Mouse (Mus musculus): Measurements from ENCODE around the gene Scamp4. TPM values are rescaled to one million over a fixed set of nuclear protein-coding genes. Genes with fewer than 3 reads are reported as not detected.

Gene Scamp4
- polyA plus RNA-seq, 1 experiment from 2014 or later = 41.9 TPM

DNA sequence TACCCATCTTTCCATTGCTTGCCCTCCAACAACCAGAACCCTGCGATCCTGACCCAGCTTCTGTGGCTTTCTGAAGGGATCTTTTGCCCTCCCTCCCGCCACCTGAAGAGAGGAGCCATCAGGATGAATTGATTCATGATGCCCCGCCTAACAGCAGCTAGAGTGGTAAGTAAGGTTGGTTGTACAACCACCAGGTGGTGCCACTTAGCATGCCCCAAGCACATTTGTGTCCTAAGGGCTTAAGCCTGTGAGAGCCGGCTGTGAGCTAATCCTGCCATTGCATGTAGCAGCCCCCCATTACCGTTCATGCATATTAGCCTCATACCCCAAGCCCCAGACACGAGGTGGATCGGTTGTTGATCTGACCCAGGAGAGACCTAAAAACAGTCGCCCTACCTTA lies 23.8 kb upstream of the Scamp4 start:
- Histone ChIP-seq H3K36me3 (replicated peaks) (peaks cover 32% of the 10 kb centered on the region), H3K27me3 (no peaks in the 10 kb centered on the region), H3K9ac (peak overlapping the region; percentile 94), H3K4me1 (replicated peaks) (peaks cover 64% of the 10 kb centered on the region), H3K4me2 (peak overlapping the region; percentile 99), H3K27ac (replicated peaks) (peak overlapping the region; percentile 97), H3K9me3 (replicated peaks) (no peaks in the 10 kb centered on the region), H3K4me3 (replicated peaks) (peak overlapping the region; percentile 93)
- WGBS (ENCODE audit: insufficient replicate concordance) = 7% methylated on average over 8 of the region's 8 CpGs
- ATAC-seq (ENCODE audit: insufficient read depth) = peak; percentile 30

DNA sequence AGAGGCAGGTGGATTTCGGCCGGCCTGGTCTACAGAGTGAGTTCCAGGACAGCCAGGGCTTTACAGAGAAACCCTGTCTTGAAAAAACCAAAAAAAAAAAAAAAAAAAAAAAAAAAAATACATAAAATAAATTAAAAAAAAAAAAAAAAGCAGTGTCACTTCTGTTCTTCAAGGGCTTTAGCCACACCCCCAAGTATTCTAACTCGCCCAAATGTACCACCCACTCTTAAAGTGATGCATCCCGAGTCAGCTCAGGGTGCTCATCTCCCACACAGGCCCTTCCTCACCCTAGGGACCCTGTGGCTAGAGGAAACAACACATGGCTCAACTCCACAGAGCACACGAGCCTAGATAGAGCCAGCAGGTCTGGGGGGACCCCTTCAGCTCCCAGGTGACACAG lies 19.6 kb upstream of the Scamp4 start:
- WGBS (ENCODE audit: insufficient replicate concordance) = 72% methylated on average over 5 of the region's 5 CpGs
- H3K4me1 ChIP-seq (replicated peaks) = peaks cover 69% of the 10 kb centered on the region
- ATAC-seq (ENCODE audit: insufficient read depth) = no peak

DNA sequence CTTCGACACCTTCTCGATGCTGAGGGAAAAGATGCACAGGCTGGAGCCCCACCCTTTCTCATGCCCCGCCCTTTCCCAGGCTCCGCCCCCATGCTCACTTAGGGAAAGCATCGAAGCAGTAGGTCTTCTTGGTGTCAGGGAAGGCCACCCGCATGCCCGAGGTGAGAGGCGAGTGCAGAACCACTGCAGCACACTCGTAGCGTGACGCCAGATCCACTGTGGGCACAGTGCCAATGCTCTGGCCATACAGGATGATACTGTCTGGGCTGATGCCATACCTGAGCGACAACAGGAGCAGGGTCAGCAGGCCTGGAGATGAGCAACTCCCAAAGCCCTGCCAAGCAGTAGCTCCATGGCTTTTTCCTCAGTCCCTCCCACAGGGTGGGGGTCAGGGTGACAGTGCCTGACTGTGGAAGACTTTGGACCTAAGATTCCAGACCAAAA lies 18.6 kb upstream of the Scamp4 start:
- H3K27me3 ChIP-seq = no peaks in the 10 kb centered on the region
- 62% methylated on average over 12 of the region's 12 CpGs for whole genome bisulfite sequencing (ENCODE audit: insufficient replicate concordance)
- no peak overlapping the region for H3K4me2 ChIP-seq
- H3K27ac ChIP-seq (replicated peaks) = no peak overlapping the region; the same call in 1 of the 2 replicates
- H3K4me3 ChIP-seq (replicated peaks) = no peak overlapping the region
- peaks cover 46% of the 10 kb centered on the region for H3K36me3 ChIP-seq (replicated peaks)
- no peak overlapping the region for H3K9ac ChIP-seq
- no peak for ATAC-seq (ENCODE audit: insufficient read depth)
- H3K4me1 ChIP-seq (replicated peaks) = peaks cover 69% of the 10 kb centered on the region
- no peaks in the 10 kb centered on the region for H3K9me3 ChIP-seq (replicated peaks)

More for the DNA sequence above, 19.6 kb upstream of the Scamp4 start:
- no peaks in the 10 kb centered on the region for H3K27me3 ChIP-seq
- no peaks in the 10 kb centered on the region for H3K9me3 ChIP-seq (replicated peaks)
- peaks cover 46% of the 10 kb centered on the region for H3K36me3 ChIP-seq (replicated peaks)
- no peak overlapping the region for H3K27ac ChIP-seq (replicated peaks)
- no peak overlapping the region for H3K9ac ChIP-seq
- H3K4me2 ChIP-seq = no peak overlapping the region
- H3K4me3 ChIP-seq (replicated peaks) = no peak overlapping the region

DNA sequence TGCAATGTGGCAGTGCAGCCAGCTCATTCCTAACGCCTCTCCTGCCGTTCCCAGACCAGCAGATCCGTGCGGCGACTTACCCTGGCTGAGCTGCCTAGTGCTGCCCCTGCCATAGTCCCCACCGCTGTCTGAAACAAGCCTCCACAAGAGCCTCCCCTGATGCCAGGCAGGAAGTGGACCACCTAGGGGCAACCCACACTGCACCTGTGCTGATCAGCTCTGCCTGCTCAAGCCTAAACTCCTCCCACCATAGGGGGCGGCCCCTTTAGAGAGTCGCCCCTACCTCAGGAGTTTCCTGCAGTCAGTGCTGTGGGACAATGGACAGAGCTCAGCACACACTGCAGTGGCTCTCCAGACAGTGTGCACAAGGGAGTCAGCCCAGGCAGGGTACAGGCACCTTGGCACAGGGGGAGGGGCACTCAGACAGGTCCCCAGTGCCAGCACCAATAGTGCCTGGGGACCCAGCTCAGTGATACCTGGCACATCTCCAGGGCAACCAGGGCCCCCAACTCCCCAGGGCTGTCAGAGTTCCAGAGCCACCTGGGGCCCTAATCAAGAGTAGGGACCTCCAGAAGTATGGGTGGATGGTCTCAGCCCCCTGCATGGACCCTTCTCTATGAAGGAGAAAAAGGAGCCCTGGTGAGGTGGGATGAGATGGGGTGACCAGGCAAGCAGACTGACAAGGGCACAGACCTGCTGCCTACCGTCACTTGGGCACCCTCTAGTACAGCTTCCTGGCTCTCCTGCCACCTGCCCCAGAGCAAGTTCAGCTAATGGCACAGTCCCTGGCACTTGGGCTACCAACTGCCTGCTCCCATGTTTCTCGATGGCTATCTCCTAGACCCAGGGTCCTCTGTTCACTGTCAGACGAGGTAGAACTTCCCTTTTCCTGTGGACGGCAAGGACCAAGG lies 17.8 kb upstream of the Scamp4 start:
- H3K9ac ChIP-seq = no peak overlapping the region
- ATAC-seq (ENCODE audit: insufficient read depth) = peak; percentile 11; the same call in 1 of the 2 replicates
- H3K4me3 ChIP-seq (replicated peaks) = no peak overlapping the region
- no peak overlapping the region for H3K4me2 ChIP-seq
- peaks cover 69% of the 10 kb centered on the region for H3K4me1 ChIP-seq (replicated peaks)
- no peaks in the 10 kb centered on the region for H3K27me3 ChIP-seq
- 0 out of 2 replicates have a peak overlapping the region, but pooled peaks have one; percentile 16 for H3K27ac ChIP-seq (replicated peaks)
- peaks cover 46% of the 10 kb centered on the region for H3K36me3 ChIP-seq (replicated peaks)
- no peaks in the 10 kb centered on the region for H3K9me3 ChIP-seq (replicated peaks)
- WGBS (ENCODE audit: insufficient replicate concordance) = 65% methylated on average over 12 of the region's 12 CpGs

DNA sequence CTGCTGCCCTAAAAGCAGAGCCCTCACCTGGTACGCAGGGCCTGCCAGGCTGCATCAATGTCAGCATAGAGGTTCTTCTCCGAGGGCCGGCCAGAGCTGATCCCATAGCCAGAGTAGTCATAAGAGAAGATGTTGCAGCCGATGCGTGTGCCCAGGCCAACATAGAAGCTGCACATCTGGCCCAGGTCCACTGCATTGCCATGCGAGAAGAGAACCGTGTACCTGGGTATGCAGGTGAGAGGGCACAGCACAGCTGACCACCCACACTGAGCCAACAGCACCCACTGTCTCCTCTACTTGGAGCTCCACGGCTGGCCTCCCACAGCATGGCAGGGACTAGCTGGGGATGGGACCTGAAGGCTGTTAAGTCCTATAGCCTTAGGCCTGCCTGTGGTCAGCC lies 17.1 kb upstream of the Scamp4 start:
- Histone ChIP-seq H3K4me2 (no peak overlapping the region), H3K4me3 (replicated peaks) (no peak overlapping the region), H3K9ac (no peak overlapping the region), H3K4me1 (replicated peaks) (peaks cover 70% of the 10 kb centered on the region), H3K9me3 (replicated peaks) (no peaks in the 10 kb centered on the region), H3K27me3 (no peaks in the 10 kb centered on the region), H3K27ac (replicated peaks) (no peak overlapping the region), H3K36me3 (replicated peaks) (peaks cover 46% of the 10 kb centered on the region)
- WGBS (ENCODE audit: insufficient replicate concordance) = 85% methylated on average over 8 of the region's 8 CpGs
- ATAC-seq (ENCODE audit: insufficient read depth) = no peak

DNA sequence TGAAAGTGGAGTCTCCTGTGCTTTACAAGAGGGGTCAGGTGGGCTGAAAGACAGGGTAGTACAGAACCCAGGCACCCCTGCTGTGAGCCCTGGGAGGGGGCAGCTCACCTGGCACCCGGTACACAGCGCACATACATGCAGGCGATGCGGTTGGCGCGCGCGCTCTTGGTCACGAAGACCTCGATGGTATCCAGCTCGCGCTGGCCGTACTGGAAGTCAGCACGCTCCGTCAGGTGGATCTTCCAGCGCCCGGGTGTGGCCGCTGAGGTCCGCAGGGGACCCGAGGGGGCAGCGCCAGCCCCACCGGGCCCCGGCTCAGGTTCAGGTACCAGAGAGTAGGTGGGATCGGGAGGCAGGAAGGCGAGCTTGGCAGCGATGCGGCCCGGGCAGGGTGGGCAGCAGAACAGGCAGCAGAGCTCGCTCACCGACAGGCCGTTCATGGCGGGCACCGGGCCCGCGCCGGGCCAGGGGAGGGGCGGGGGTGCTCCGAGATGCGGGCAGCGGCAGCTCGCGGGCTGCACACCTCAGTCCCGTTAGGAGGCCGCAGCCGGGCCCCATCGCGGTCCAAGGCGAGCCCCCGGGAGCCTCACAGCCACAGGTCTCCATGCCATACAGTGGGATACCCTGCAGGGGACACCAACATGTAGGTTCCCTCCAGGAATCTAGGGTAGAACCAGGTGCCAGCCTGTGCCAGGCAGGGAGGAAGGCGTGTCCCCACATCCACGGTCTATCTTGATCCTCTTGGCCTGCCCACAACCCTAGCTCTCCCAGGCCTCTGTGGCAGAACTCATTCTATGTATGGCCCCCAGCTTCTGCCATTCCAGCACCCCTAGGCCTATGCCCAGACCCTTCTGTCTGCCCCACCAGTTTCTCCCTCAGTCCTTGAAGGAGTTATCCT lies 16.0 kb upstream of the Scamp4 start:
- H3K9ac ChIP-seq = no peak overlapping the region; the same call in 1 of the 2 replicates
- H3K4me3 ChIP-seq (replicated peaks) = no peak overlapping the region
- H3K4me2 ChIP-seq = no peak overlapping the region
- H3K36me3 ChIP-seq (replicated peaks) = peaks cover 42% of the 10 kb centered on the region
- no peak for ATAC-seq (ENCODE audit: insufficient read depth)
- 91% methylated on average over 47 of the region's 51 CpGs for WGBS (ENCODE audit: insufficient replicate concordance)
- H3K27ac ChIP-seq (replicated peaks) = 0 out of 2 replicates have a peak overlapping the region, but pooled peaks have one; percentile 16
- no peaks in the 10 kb centered on the region for H3K27me3 ChIP-seq
- H3K4me1 ChIP-seq (replicated peaks) = peaks cover 77% of the 10 kb centered on the region
- H3K9me3 ChIP-seq (replicated peaks) = no peaks in the 10 kb centered on the region

DNA sequence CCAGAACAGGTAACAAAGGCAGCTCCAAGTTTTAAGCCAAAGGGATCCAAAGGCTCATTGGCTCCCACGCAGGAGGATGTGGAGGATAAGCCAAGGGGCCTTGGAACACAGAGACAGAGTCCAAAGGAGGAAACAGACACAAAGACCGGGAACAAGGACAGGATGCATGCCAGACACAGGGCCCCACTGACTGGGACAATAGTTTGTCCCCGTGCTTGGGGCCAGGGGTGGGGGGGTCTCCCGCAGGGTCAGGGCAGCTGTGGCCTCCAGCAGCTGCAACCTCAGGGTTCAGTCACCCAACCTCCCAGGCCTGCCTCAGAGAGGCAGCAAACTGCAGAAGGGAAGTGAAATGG lies 15.4 kb upstream of the Scamp4 start:
- Histone ChIP-seq H3K4me2 (no peak overlapping the region), H3K4me3 (replicated peaks) (no peak overlapping the region), H3K9ac (no peak overlapping the region; the same call in 1 of the 2 replicates), H3K4me1 (replicated peaks) (peaks cover 77% of the 10 kb centered on the region), H3K27ac (replicated peaks) (0 out of 2 replicates have a peak overlapping the region, but pooled peaks have one; percentile 16), H3K27me3 (no peaks in the 10 kb centered on the region), H3K36me3 (replicated peaks) (peaks cover 39% of the 10 kb centered on the region), H3K9me3 (replicated peaks) (no peaks in the 10 kb centered on the region)
- 58% methylated on average over 4 of the region's 4 CpGs for WGBS (ENCODE audit: insufficient replicate concordance)
- no peak for ATAC-seq (ENCODE audit: insufficient read depth)

DNA sequence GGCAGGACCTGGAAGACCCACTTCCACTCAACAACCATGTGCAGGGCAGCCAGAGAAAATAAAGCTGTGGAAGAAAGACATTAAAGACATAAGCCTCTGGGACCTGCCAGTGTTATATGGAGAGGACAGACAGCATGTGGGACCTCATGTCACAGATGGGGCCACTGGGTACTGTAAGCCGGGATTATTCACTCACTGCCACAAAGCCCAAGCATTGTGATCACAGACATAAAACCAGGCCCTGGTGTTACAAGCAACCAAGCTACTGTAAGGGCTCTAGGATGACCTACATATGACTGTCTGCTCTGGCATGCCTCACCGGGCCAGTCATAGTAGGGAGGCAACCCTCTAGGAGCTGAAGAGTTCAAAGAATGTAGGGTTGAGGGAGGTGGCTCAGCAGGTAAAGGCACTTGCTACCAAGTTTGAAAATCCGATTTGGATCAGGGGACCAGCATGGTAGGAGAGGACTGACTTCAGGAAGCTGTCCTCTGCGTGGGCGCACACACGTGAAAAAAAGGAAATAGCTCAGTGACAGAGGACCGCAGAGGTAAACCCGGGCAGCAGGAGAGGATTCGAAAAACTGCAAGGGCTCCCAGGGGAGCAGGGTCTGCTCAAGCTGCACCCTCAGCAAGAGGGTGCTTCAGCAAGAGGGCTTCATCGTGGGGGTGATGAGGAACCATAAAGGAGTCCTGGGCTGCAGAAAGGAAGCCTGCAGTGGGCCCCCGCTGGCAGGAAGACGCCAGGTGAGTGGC lies 13.4 kb upstream of the Scamp4 start:
- Histone ChIP-seq H3K36me3 (replicated peaks) (peaks cover 22% of the 10 kb centered on the region; the same call in 1 of the 2 replicates), H3K4me2 (peak overlapping the region; percentile 93), H3K4me1 (replicated peaks) (peaks cover 65% of the 10 kb centered on the region), H3K9me3 (replicated peaks) (no peaks in the 10 kb centered on the region), H3K27me3 (no peaks in the 10 kb centered on the region), H3K4me3 (replicated peaks) (peak overlapping the region; percentile 92), H3K9ac (peak overlapping the region; percentile 95), H3K27ac (replicated peaks) (peak overlapping the region; percentile 78)
- WGBS (ENCODE audit: insufficient replicate concordance) = 7% methylated on average over 12 of the region's 12 CpGs
- no peak for ATAC-seq (ENCODE audit: insufficient read depth)

DNA sequence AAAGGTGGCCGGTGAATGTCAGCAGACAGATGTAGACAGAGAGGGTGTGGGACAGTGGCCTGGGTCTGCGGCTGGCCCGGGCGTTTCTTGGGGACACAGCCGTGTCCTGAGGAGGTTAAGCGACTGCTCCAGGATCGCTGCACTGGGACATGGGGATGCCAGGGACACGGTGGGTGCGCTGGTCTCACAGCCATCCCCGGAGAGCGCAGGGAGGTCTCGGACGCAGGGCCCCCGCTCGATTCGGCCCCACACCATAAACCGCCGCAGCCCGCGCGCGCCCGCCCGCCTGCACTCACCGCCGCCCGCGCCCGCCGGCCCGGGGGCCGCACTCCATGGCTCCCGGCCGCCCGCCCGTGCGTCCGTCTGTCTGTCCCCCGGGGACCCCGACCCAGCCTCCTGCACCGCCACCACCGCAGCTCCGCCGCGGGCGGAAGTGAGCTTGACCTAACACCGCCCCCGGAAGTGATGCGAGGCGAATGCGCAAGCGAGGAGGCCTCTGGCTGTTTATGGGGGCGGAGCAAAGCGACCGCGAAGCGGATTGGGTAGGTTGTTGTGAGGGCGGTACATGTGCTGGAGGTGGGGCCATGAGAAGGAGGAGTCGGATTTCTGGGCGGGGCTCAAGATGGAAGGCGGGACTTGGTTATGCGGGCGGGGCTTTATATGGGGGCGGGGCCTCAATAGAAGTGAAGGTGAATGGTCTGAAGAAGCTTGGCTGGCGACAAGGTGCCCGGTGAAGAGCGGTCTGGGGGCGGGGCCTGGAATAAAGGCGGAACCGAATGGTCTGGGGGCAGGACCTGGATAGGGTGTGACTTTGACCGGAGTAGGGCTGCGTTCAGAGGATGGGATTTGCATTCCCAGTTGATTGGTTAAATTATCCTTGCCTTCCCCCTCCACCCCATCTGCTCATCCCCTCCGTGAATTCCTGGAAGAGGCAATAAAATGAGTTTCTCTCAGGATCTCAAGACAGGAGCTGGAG lies 12.5 kb upstream of the Scamp4 start, which contains the start of gene Abhd17a:
TSS of gene Abhd17a (minus strand) at position 463 of the 976 bp plus-strand sequence.
- peaks cover 14% of the 10 kb centered on the region; the same call in 1 of the 2 replicates for H3K36me3 ChIP-seq (replicated peaks)
- H3K27ac ChIP-seq (replicated peaks) = peak within 1 kb of the TSS; percentile 78
- peak within 1 kb of the TSS; percentile 93 for H3K4me2 ChIP-seq
- ATAC-seq (ENCODE audit: insufficient read depth) = peak; percentile 95
- peak within 1 kb of the TSS; percentile 95 for H3K9ac ChIP-seq
- H3K27me3 ChIP-seq = no peaks in the 10 kb centered on the region
- WGBS (ENCODE audit: insufficient replicate concordance) = under 1% methylated on average over 73 of the region's 73 CpGs
- peaks cover 57% of the 10 kb centered on the region for H3K4me1 ChIP-seq (replicated peaks)
- H3K9me3 ChIP-seq (replicated peaks) = no peaks in the 10 kb centered on the region
- peak within 1 kb of the TSS; percentile 92 for H3K4me3 ChIP-seq (replicated peaks)

Data from liver, embryonic 15.5 days (tissue).